Mouse (Mus musculus) embryonic stem cell, embryonic (primary cell): ENCODE measurements around the gene Trmt6.

ENCODE experiments used
- CTCF ChIA-PET, 4 experiments: fragments of 300-600 bp in 2 of 4; fragments of 350-600 bp in 2 of 4; sonication (Branson Sonifier 250); formaldehyde crosslinking; loops; one replicate each; lab custom pipeline; 2022; ENCODE audit warnings: inconsistent platforms in 2 of 4; lab: Charles Lee
- POLR2A ChIA-PET, 4 experiments: fragments of 300-600 bp in 2 of 4; fragments of 350-600 bp in 2 of 4; sonication (Branson Sonifier 250); formaldehyde crosslinking; loops; one replicate each; lab custom pipeline; 2022; ENCODE audit warnings: antibody characterized with exemption in 4 of 4, inconsistent platforms in 1 of 4; lab: Charles Lee

The Trmt6 gene

DNA sequence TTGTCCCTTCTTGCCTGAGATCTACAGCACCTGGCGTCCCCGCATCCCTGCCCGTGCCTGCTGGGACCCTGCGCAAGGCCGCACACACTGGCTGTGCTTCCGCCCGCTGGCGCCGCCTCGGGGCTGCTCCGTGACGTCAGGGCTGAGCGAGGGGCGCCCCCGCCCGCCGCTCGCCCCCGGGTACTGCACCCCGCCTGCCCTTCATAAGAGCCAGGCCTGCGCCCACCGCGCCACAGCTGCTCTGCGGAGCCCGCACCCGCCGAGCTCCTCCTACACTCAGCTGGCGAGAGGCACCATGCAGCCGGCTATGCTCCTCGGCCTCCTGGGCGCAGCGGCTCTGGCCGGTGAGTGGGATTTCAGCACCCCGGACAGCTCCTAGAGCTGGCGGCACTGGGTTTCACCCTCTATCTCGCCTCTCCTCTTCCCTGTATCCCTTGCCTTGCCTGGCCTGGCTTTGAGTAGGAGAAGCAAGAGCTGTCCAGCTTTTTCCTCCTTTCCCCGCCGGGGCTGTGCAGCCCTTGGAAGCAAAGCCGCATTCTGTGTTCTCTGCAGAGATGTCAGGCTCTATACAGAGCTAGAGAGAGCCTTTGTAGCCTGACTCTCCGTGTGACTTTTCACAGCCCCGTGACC lies 34.3 kb downstream of the Trmt6 start:
- ChIA-PET CTCF (interaction anchor here in 1 of 4 experiments (1.0 to 1.1 kb wide), 2 partner anchors 64 to 124 kb away, joined by 3 read pairs; no protein-coding TSS in a partner anchor), POLR2A (interaction anchor here (0.6 to 1.4 kb wide), 11 partner anchors 10 to 934 kb away, joined by 3 to 6 read pairs (median 3); partner anchors contain the start of genes Crls1 (in 1 of the 4), Mcm8 (in 1 of the 4) and Trmt6 (in 1 of the 4))

- ChIA-PET POLR2A (interaction anchor here in 2 of 4 experiments (0.8 to 1.4 kb wide), 4 partner anchors 9 to 65 kb away, joined by 3 to 6 read pairs (median 4); partner anchors contain the start of genes Crls1 (in 1 of the 2), Mcm8 (in 1 of the 2) and Trmt6 (in 1 of the 2)), CTCF (interaction anchor here in 1 of 4 experiments (1.0 to 1.1 kb wide), 2 partner anchors 65 to 124 kb away, joined by 3 read pairs; no protein-coding TSS in a partner anchor)
These were observed 34.9 kb downstream of the Trmt6 start, which contains the start of gene Chgb for GRCm38 (mm10) chr2:132780978-132781377. Chgb (plus strand) TSS chr2:132781278.

- CTCF ChIA-PET: no interaction called here
- POLR2A ChIA-PET: no interaction called here
These were observed 45.0 kb downstream of the Trmt6 start for GRCm38 (mm10) chr2:132770822-132771221.

DNA sequence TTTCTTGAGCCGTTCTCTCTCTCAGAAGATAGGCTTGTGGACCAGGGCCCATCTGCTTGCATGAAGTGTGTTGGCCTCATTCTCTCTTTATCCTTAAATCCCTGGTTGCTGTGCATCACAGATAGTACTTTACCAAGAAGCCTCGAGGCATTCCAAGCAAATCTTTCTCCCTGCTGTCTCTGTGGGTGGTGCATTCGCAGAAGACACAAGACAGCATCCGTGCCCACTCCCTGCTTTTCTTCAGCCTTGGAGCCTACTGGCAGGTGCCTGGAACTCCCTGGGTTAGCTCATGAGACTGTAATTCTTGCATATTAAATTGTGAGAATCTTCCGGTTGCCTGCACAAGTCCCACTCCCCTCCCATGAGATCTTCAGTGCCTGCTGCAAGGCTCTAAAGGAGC lies 57.9 kb downstream of the Trmt6 start:
- CTCF ChIA-PET: no interaction called here
- POLR2A ChIA-PET: interaction anchor here in 2 of 4 experiments (0.5 to 0.6 kb wide), 2 partner anchors 11 to 85 kb away, joined by 3 read pairs; no protein-coding TSS in a partner anchor
